Mouse (Mus musculus) embryo, embryonic 10 days (tissue): Measurements from ENCODE around the gene Zfp974.
"Not testable (repeated sequence)": the region's sequence is repeated elsewhere in the genome, so short reads cannot be mapped to it uniquely, and the experiment has no call there.

Source experiments
- DNase-seq: peaks from one replicate; pipeline ENCODE4 v3.0.0-alpha.2; 2015; ENCODE audit warnings: low spot score

The Zfp974 gene

DNA sequence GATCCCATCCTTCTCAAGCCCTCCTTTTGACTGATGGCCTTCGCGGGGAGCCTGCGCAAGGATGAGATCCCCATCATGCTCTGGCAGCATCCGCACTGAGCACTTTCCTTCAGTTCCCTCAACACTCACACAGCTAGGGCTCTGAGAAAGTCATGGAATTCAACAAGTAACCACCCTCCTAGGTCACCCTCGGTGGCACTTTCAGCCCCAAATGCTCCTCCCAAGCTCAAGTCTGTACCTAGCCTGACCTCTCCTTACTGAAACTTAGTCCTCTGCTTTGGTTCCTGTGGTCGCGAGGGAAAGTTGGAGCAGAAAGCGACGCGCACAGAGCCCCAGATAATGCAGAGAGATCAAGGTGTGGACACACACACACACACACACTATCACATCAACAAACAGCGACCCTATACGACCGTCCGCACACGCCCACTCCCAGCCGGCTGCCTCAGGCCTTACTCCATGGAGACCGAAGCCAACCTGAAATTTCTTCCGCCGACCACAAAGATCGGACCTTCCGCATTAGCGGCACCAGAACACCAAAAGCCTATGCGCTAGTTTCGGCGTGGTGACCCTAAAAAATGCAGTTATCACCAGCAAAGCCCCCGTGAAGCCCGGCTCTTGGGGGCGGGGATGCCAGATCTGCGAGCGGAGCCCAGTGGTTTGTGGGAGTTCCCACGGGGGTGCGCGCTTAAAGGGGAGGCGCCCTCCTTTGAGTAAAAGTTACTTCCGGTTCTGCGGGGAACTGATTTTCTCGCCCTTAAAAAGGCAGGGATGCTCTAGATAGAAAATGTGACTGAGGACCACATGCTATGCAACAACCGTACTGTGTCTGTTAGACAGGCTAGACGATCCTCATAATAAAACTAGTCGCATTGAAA, at the start of gene Zfp974:
Zfp974 (minus strand) TSS at position 643 of the 878 bp plus-strand sequence.
- DNase-seq, result peak; percentile 82

GRCm38 (mm10) chr7:27949451-27949850, 20.2 kb upstream of the Zfp974 start:
- not testable (repeated sequence) for DNase-seq

GRCm38 (mm10) chr7:27941869-27942268, 12.6 kb upstream of the Zfp974 start:
- not testable (repeated sequence) for DNase-seq

- DNase-seq, result not testable (repeated sequence)
These were observed 4.5 kb upstream of the Zfp974 start for GRCm38 (mm10) chr7:27933800-27934158.

DNA sequence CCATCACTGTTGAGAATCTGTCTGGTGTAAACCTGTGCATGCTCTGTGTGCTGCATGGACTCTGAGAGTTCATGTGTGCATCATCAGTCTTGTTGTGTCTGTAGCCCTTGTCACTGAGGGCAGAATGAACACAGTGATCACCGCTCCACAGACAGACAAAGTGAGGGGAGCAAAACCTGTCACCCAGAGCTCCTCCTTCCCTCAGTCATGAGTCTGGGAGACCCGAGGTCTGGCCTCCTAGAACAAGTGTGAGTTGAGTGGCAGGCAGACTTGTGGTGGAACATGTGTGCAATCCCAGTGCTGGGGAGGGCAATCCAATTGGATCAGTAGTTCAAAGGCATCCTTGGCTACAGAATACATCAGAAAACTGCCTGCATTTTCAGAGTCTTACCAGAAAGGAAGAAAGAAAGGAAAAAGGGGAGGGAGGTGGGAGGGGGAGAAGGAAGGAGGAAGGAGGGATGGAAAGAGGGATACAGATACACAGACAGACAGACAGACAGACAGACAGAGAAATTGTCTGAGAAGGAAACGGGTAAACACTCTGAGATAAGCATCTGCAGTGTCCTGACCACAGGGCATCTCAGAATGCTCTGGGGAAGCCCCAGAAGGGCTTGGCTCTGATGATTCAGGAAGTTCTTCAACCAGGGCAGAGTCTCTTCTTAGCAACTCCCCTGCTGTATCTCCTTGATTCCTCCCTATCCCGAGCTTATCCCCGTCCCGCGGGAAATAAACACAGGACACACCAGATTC, 4.0 kb upstream of the Zfp974 start:
- DNase-seq, result no peak

DNA sequence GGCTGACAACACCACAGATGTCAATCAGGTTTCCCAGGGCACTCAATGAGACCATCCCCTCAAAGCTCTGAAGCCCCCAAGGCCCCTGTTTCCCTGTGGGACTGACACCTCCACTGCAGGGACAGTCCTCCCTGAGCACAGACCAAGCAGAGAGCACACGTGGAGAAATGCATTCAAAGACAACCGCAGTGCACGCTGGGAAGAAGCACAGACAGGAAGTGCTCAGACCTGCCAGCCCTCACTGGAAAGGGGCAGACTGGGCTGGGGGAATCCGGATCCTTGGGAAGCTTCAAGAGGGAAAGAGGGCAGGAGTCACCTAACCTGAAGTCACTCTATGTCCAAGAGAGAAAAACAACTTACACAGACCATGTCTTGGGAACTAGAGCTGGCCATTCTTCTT, 2.2 kb downstream of the Zfp974 start:
- not testable (repeated sequence) for DNase-seq

DNA sequence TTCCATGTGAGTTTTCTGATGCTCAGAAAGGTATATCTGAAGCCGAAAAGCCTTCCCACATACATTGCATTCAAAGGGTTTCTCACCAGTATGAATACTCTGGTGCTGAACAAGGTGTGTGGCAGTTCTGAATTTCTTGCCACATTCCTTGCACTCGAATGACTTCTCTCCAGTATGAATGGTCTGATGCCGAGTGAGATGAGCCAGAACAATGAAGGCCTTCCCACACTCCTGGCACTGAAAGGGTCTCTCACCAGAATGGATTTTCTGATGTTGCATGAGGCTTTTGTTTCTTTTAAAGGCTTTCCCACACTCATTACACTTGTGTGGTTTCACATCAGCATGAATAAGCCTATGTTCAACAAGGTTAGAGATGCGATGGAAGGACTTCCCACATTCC, 18.3 kb downstream of the Zfp974 start:
- DNase-seq, result not testable (repeated sequence)

- DNase-seq, result no peak
These were observed 24.0 kb downstream of the Zfp974 start for GRCm38 (mm10) chr7:27905061-27905848.

GRCm38 (mm10) chr7:27900601-27901000, 28.7 kb downstream of the Zfp974 start:
- DNase-seq, result no peak

GRCm38 (mm10) chr7:27881721-27882120, 47.5 kb downstream of the Zfp974 start:
- DNase-seq, result no peak

DNA sequence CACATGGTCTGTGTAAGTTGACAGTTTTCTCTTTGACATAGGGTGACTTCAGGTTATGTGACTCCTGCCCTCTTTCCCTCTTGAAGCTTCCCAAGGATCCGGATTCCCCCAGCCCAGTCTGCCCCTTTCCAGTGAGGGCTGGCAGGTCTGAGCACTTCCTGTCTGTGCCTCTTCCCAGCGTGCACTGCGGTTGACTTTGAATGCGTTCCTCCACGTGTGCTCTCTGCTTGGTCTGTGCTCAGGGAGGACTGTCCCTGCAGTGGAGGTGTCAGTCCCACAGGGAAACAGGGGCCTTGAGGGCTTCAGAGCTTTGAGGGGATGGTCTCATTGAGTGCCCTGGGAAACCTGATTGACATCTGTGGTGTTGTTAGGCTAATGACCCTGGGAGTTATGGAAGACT, 66.7 kb downstream of the Zfp974 start:
- not testable (repeated sequence) for DNase-seq

DNA sequence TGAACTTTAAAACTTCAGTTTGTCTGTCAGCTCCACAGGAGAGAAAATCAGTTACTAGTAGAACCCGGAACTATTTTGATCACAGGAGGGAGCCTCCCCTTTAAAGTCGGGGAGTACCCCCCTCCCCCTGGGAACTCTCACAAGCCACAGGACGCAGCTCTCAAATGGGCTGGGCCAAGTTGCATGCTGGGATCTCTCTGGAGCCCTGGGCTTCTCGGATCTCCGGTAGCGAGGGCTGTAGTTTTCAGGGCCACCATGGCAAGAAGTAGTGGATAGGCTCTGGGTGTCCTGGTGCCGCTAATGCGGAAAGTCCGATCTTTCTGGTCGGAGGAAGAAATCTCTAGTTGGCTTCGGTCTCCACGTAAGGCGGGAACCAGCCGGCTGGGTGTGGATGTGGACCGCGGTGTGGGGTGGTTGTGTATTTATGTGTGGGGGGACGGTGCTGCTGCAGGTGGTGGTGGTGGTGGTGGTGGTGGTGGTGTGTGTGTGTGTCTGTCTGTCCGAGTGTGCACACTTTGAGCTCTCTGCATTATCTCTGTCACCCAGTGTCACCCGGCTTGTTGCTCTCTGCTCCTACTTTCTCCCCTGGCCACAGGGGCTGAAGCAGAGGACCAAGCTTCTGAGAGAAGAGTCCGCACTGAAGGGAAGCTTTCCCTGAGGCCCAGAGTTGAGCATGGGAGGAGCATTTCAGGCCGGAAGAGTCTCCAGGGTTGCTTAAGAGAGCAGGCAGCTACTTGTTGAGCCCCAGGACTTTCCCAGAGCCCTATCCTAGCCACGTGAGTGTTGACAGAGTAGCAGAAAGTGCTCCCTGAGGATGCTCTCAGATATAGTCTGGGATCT, 68.6 kb downstream of the Zfp974 start:
- peak; percentile 79 for DNase-seq

DNA sequence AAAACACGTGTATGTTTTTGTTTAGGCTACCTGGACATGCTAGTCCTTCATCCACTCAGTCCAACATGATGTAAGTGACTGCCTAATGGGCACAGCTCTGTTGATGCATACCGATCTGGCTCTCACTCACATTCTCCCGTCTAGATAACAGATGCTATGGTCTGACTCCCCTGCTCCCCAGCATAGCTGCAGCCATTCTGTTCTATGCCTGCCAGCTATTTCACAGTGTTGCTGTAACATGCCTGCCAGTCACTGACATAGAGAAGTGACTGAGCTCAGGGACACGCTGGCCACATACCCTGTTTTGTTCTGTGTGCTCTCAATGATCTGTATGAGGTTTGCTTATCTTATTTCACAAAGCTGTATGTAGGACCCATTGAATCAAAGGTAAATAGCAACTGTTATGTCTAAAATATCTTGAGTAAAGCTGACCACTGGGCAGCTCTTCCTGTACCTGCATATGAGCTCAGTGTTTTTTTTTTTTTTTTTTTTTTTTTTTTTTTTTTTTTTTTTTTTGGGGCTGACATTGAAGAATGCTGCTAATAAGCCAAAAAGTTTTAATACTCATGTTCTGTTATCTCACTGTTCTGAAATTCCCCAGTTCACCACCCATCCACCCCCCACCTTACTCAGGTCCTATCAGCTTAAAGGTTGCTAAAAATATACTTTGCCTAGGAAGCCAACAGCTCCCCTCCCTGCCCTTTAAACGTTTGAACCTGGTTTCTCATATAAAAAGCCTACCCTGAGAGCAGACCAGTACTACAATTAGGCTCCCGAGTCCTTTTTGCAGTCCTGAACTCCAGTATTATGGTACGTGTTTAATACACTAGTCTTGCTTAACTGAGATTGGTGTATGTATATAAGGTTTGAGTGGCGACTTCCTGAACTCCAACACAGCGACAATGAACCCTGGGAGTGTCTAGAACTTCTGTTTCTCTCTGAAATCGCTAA, 69.7 kb downstream of the Zfp974 start:
- DNase-seq, result peak; percentile 10
